Mouse (Mus musculus) ovary, postnatal 36 days (tissue): ENCODE measurements at regions not wholly inside any gene's neighbourhood (a gene's known extent, or its start where the extent isn't known, plus 50 kb on each side); places are given as distances from the start of the nearest gene placed in this dataset.

Source experiments
- DNase-seq: peaks from one replicate; pipeline ENCODE4 v3.0.0; 2022; ENCODE audit warnings: low spot score, mixed read lengths

GRCm38 (mm10) chr8:44839504-44840209, 95.6 kb upstream of the Fat1 start:
- DNase-seq: no peak

GRCm38 (mm10) chr8:44840646-44841045, 94.6 kb upstream of the Fat1 start:
- no peak for DNase-seq

- no peak for DNase-seq
Measured at GRCm38 (mm10) chr8:44844362-44844761, 90.9 kb upstream of the Fat1 start.

GRCm38 (mm10) chr8:44852223-44852622, 83.0 kb upstream of the Fat1 start:
- no peak for DNase-seq

GRCm38 (mm10) chr8:44855115-44855514, 80.1 kb upstream of the Fat1 start:
- no peak for DNase-seq

- no peak for DNase-seq
Measured at GRCm38 (mm10) chr8:44867202-44867601, 68.0 kb upstream of the Fat1 start.

GRCm38 (mm10) chr8:44867666-44868065, 67.6 kb upstream of the Fat1 start:
- DNase-seq: no peak

GRCm38 (mm10) chr8:44877066-44877465, 58.2 kb upstream of the Fat1 start:
- DNase-seq: no peak

GRCm38 (mm10) chr8:44878208-44878607, 57.0 kb upstream of the Fat1 start:
- no peak for DNase-seq

- DNase-seq: no peak
Measured at GRCm38 (mm10) chr8:44879186-44879585, 56.1 kb upstream of the Fat1 start.

GRCm38 (mm10) chr8:44884399-44885006, 50.7 kb upstream of the Fat1 start:
- DNase-seq: no peak
